Mouse (Mus musculus) neural tube, embryonic 10.5 days (tissue): ENCODE results near the gene Ccer1.
"Not testable (repeated sequence)": the region's sequence is repeated elsewhere in the genome, so short reads cannot be mapped to it uniquely, and the experiment has no call there.

Source experiments
- DNase-seq: peaks from one replicate; pipeline ENCODE4 v3.0.0-alpha.2; 2017; ENCODE audit warnings: low spot score; ENCODE audit errors: extremely low spot score

Ccer1 gene

GRCm38 (mm10) chr10:97692913-97693312, at the start of gene Ccer1:
TSS of gene Ccer1 (plus strand) at chr10:97693059.
- no peak for DNase-seq

- DNase-seq, result no peak
Observed at GRCm38 (mm10) chr10:97643768-97644167, 49.1 kb upstream of the Ccer1 start, which contains the start of gene Epyc. TSS of gene Epyc (plus strand) at chr10:97644068.

GRCm38 (mm10) chr10:97650334-97650733, 42.5 kb upstream of the Ccer1 start:
- no peak for DNase-seq

- no peak for DNase-seq
Observed at GRCm38 (mm10) chr10:97659489-97659888, 33.4 kb upstream of the Ccer1 start.

GRCm38 (mm10) chr10:97668656-97669055, 24.2 kb upstream of the Ccer1 start:
- DNase-seq, result peak; percentile 22

- DNase-seq, result no peak
Observed at GRCm38 (mm10) chr10:97670202-97670601, 22.7 kb upstream of the Ccer1 start.

GRCm38 (mm10) chr10:97673239-97673638, 19.6 kb upstream of the Ccer1 start:
- no peak for DNase-seq

GRCm38 (mm10) chr10:97682981-97683380, 9.9 kb upstream of the Ccer1 start:
- DNase-seq, result no peak

- no peak for DNase-seq
Observed at GRCm38 (mm10) chr10:97687198-97687597, 5.7 kb upstream of the Ccer1 start.

- DNase-seq, result no peak
Observed at GRCm38 (mm10) chr10:97689425-97689824, 3.4 kb upstream of the Ccer1 start.

- no peak for DNase-seq
Observed at GRCm38 (mm10) chr10:97693398-97694135, 708 bp downstream of the Ccer1 start.

GRCm38 (mm10) chr10:97702321-97702720, 9.5 kb downstream of the Ccer1 start:
- no peak for DNase-seq

GRCm38 (mm10) chr10:97704562-97704961, 11.7 kb downstream of the Ccer1 start:
- no peak for DNase-seq

GRCm38 (mm10) chr10:97712687-97713086, 19.8 kb downstream of the Ccer1 start:
- DNase-seq, result peak; percentile 44

- DNase-seq, result no peak
Observed at GRCm38 (mm10) chr10:97714584-97714983, 21.7 kb downstream of the Ccer1 start.

GRCm38 (mm10) chr10:97715289-97715906, 22.5 kb downstream of the Ccer1 start:
- DNase-seq, result no peak

- no peak for DNase-seq
Observed at GRCm38 (mm10) chr10:97717233-97717632, 24.4 kb downstream of the Ccer1 start.

- no peak for DNase-seq
Observed at GRCm38 (mm10) chr10:97718021-97718420, 25.2 kb downstream of the Ccer1 start.

GRCm38 (mm10) chr10:97720625-97721024, 27.8 kb downstream of the Ccer1 start:
- no peak for DNase-seq

- no peak for DNase-seq
Observed at GRCm38 (mm10) chr10:97722709-97723108, 29.9 kb downstream of the Ccer1 start.

- no peak for DNase-seq
Observed at GRCm38 (mm10) chr10:97725929-97726328, 33.1 kb downstream of the Ccer1 start.

GRCm38 (mm10) chr10:97726655-97727054, 33.8 kb downstream of the Ccer1 start, which contains the start of gene C030005K15Rik:
TSS of gene C030005K15Rik (minus strand) at chr10:97726755.
- DNase-seq, result not testable (repeated sequence)
